Mouse (Mus musculus) cerebellum, postnatal 36 days (tissue): ENCODE results near the gene Hist1h1d.
"Not testable (repeated sequence)": the region's sequence is repeated elsewhere in the genome, so short reads cannot be mapped to it uniquely, and the experiment has no call there.

Source experiments
- DNase-seq, 2 experiments: peaks; one replicate each; pipeline ENCODE4 v3.0.0; 2021 to 2022; ENCODE audit warnings: mixed read lengths in 2 of 2

Hist1h1d gene

GRCm38 (mm10) chr13:23550761-23551145 lies 2.3 kb upstream of the Hist1h1d start:
- no peak for DNase-seq

GRCm38 (mm10) chr13:23551146-23551834 lies 1.8 kb upstream of the Hist1h1d start, which contains the start of gene Hist1h4f:
Gene Hist1h4f (minus strand): TSS chr13:23551648.
- peak; percentile 83 to 88 for DNase-seq

GRCm38 (mm10) chr13:23551931-23552914 lies 839 bp upstream of the Hist1h1d start:
- DNase-seq, result no peak

GRCm38 (mm10) chr13:23554393-23554792 lies 1.3 kb downstream of the Hist1h1d start:
- DNase-seq, result no peak

- peak; percentile 73 to 77 for DNase-seq
Measured at GRCm38 (mm10) chr13:23554925-23555838, 2.1 kb downstream of the Hist1h1d start.

- DNase-seq, result peak; percentile 43 to 67
Measured at GRCm38 (mm10) chr13:23555839-23556416, 2.9 kb downstream of the Hist1h1d start.

- no peak for DNase-seq
Measured at GRCm38 (mm10) chr13:23556906-23557305, 3.8 kb downstream of the Hist1h1d start.

- DNase-seq, result not testable (repeated sequence)
Measured at GRCm38 (mm10) chr13:23560699-23561098, 7.6 kb downstream of the Hist1h1d start.

- DNase-seq, result not testable (repeated sequence)
Measured at GRCm38 (mm10) chr13:23561531-23561882, 8.4 kb downstream of the Hist1h1d start.

- peak; percentile 86 to 89 for DNase-seq
Measured at GRCm38 (mm10) chr13:23561883-23562659, 9.0 kb downstream of the Hist1h1d start, which contains the start of gene Hist1h3e. Gene Hist1h3e (minus strand): TSS chr13:23562369.

- peak in 1 of 2 experiments; percentile 43 for DNase-seq
Measured at GRCm38 (mm10) chr13:23562699-23563462, 9.8 kb downstream of the Hist1h1d start.

GRCm38 (mm10) chr13:23564482-23564881 lies 11.4 kb downstream of the Hist1h1d start:
- no peak for DNase-seq

GRCm38 (mm10) chr13:23570261-23571021 lies 17.4 kb downstream of the Hist1h1d start:
- DNase-seq, result not testable (repeated sequence)

GRCm38 (mm10) chr13:23571022-23571503 lies 18.0 kb downstream of the Hist1h1d start, which contains the start of the genes Hist1h2ae and Hist1h2bg:
Gene Hist1h2ae (minus strand): TSS chr13:23571220.
Gene Hist1h2bg (plus strand): TSS chr13:23571396.
- peak; percentile 52 to 73 for DNase-seq

- DNase-seq, result not testable (repeated sequence)
Measured at GRCm38 (mm10) chr13:23571504-23572217, 18.6 kb downstream of the Hist1h1d start.

GRCm38 (mm10) chr13:23572218-23573033 lies 19.4 kb downstream of the Hist1h1d start:
- no peak for DNase-seq
